Mouse (Mus musculus) layer of hippocampus, postnatal 10 days (tissue): ENCODE measurements at regions not wholly inside any gene's neighbourhood (a gene's known extent, or its start where the extent isn't known, plus 50 kb on each side); places are given as distances from the start of the nearest gene placed in this dataset.

ENCODE experiments used
- DNase-seq, 2 experiments: peaks; one replicate each; pipeline ENCODE4 v3.0.0; 2021; ENCODE audit warnings: low spot score in 2 of 2

GRCm38 (mm10) chr9:23127338-23128017, 95.4 kb upstream of the Bmper start:
- DNase-seq, result no peak

DNA sequence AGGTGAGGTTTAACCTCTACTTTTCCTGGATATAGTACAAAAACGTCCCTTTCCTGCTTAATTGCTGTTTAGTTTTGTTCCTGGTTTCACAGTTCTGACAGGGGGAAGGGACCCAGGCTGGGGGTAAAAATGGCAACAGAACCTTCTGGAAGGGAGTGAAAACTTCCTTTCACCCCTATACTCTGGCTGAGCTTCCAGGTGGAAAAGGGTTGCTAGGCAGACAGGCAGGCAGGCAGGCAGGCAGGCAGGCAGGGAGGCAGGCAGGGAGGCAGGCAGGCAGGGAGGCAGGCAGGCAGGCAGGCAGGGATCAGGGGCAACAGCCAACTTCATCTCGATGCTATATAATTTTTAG, 94.9 kb upstream of the Bmper start:
- no peak for DNase-seq

DNA sequence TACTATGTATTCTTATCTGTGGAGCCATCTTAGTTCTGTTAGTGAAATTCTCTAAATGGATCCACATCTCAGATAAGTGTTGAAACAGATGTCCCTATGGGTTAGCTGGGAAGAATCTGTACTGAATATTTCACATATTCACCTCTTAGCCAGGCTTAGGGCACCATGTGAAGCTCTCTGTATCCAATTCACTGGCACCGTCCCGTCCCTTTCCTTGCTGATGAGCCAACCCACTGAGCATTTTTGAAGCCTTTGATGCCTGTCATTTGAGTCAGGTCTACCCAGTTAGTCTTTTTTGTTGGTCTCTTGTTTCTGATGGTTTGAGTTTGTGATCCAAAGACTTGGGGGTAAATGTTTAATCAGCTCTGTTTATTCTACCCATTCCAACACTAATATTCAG, 88.9 kb upstream of the Bmper start:
- DNase-seq, result no peak

DNA sequence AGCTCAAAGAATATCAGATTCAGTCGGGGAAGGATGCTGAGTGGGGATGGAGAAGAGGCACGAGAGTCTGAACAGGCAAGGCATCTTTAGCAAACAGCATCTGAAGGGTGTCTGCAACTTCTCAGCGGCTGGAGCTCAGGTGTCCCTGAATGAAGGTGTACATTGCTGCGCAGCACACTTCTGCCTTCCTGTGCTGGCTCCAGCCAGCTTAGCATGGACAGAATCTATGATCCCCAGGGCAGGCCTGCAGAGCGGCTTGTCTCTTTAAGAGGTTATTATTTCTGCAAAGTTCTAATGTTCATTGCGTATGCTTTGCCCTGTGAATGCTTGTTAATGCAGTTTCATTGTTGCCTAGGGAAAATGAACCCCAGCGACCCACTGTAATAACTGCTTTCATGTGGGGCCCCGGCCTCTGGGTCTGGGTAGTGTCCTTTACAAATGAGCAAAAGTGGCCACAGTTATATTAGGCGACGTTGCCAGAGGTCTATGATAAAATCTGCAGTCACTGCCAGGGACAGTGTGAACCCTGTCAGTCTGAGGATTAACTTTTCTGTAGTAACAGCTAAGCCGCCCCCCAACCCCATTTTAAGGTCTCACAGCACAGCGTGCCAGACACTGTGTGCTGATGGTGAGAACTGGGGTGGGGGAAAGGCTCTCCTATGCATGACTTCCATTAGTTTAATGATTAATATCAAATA, 88.3 kb upstream of the Bmper start:
- DNase-seq, result no peak

DNA sequence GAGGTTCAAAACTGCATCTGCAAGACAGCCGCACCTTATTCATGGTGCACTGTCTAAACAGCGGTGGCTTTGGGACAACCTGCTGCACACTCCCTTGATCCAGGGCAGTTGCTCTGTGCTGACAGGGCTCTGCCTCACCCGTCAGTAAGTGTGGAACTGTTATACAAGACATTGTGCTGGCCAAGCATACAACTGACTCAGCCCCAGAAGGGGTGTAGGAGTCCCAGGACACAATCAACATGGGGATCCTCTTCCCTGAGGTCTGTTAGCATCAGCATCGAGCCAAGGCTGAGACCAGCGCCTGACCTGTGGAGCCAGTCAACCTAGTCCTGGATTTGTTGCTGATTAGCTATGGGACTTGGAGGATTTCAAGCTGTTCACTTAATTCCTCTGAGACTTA, 86.4 kb upstream of the Bmper start:
- no peak for DNase-seq

GRCm38 (mm10) chr9:23137682-23138210, 85.1 kb upstream of the Bmper start:
- no peak for DNase-seq

- no peak for DNase-seq
These were observed 83.2 kb upstream of the Bmper start for GRCm38 (mm10) chr9:23139580-23140162.

- no peak for DNase-seq
These were observed 78.6 kb upstream of the Bmper start for GRCm38 (mm10) chr9:23144281-23144680.

DNA sequence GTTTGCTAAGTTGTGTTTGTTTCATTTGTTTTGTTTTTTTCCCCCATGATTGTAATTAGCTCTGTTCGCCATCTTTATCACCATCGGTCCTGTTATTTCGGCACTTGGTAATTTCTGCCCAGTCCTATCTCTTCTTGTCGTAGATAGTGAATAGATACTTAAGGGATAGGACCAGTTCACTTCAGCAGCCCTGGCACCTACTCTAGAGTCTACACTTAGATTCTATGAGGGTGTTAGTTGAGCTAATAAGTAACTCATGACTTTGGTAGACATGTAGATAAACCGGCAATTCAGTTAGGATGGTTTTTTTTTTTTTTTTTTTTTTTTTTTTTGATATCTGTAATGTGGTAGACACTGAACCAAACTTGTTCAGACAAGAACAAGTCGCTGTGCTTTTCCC, 72.5 kb upstream of the Bmper start:
- DNase-seq, result no peak

- no peak for DNase-seq
These were observed 72.0 kb upstream of the Bmper start for GRCm38 (mm10) chr9:23150874-23151273.

GRCm38 (mm10) chr9:23151953-23152490, 70.9 kb upstream of the Bmper start:
- DNase-seq, result no peak

DNA sequence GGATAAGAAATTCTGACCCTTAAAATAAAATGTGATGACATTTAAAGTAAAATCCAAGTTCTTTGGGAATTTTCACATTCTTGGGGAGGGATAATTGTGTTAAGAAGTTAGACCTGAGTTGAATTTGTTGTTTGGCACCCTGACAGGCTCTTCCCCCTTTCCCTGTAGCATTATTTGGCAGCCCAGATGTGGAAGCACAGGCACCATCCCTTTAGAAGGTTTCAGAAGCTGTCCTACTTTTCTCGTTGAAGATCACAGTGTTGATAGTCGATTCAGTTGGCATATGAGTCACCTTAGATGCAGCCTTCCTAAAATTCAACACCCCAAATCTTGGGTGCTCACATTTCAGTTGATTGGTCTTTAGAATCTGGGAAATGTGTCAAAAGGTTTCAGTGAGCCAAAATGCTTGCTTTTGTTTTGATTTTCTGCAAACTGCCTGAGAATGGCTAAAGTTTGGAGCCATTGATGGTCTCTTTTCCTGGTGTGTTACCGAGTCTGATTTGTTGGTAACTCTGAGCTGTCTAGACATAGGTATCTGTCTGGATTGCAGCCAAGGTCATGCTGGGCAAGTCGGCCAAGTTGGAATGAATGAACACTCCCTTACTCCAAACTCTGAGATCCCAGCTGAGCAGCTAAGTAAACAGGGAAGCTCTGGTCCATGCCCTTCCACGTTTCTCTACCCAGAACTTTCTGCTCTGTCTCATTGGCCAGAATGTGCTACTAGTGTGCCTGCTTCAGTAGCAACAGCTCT, 65.9 kb upstream of the Bmper start:
- no peak for DNase-seq

DNA sequence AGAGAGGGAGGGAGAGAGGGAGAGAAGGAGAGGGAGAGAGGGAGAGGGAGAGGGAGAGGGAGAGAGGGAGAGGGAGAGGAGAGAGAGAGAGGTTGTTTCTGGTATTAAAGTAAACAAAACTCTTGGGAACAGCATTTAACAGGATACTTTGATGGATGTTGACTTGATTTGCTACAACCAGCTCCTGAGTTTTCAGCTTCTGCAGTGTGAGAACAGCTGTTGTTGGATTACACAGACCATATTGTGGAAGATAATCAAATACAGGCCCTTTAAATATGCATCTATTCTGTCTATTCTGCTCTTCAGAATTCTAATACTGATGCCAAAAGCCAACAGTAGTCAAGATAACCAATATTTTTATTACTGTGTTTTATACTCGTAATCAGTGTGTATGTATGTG, 64.4 kb upstream of the Bmper start:
- no peak for DNase-seq

GRCm38 (mm10) chr9:23161346-23161745, 61.5 kb upstream of the Bmper start:
- DNase-seq, result no peak

DNA sequence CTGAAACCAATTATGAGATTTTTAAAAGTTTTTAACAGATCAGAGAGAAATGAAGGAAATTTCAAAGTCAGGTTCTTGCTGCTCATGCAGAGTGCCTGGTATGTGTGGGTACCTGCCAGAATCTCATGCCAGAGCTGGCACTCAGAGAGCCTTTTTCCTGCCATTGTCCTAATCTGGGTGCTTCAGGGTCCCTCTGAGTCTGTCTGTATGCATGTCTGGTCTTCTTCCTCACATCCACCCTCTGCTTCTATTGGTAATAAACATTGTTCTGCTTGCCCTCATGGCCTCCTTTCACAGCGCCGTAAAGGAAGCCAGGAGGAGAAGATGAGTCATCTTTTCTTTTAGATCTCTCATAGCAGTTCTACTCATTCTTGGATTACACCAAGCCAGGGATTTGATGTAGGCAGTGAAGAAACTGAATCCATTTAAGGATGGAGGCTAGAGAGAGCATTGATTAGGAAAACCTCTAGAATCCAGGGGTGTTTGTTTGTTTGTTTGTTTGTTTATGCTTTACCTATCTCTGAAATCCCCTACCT, 55.8 kb upstream of the Bmper start:
- no peak for DNase-seq

DNA sequence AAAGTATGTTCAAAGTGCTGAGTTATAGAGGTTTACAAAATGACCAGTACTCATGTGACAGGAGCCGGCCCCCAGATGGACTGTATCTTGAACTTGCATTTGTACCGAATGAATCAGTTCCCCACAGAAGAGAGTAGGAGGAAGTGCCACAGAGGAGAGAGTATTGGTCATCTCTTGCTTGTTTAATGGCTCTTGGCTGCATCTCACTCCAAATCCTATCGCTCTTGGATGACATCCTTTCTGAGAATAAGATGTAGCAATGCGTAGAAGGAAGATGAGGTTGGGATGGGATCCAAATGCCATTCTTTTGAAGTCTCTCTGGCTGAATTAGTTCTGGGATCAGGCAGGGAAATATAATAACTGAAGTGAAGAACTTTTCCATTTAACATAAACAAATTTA, 55.2 kb upstream of the Bmper start:
- DNase-seq, result no peak

DNA sequence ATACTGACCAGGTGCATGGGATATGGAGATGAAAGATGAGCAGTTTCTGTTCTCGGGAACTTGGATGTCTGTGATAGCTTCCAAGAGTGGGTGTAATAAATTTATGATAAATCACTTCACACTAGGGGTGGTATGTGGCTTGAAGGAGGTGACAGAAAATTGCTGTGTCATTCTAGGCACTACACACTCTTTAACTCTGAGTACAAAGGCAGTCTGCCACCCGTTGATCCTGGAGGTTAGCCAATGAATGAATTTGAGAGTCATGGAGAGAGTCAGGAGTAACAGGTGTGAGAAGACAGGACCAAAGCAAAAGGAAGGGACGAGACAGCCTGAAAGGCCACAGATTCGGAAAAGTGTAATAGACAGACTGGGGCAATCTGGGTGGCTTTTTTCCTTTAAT, 54.7 kb upstream of the Bmper start:
- no peak for DNase-seq

DNA sequence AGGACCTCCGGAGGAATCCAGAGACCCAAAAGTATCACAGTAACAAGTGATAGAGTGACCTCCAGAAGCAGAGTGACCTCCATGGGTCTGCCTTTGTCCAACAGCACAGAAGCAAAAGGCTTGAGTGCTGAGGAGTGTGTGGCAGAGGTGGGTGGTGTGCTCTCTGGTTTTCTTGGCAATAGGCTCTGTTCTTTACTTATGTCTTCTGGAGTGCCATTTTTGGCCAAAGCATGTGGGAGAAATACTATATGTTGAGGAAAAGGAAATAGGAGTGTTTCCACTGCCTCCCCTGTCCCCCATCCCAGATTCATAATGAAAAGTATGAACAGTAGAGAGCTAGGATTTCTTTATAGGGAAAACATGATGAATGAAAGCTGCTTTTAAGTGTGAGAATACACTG, 51.5 kb upstream of the Bmper start:
- no peak for DNase-seq
